Mouse (Mus musculus): ENCODE data around the gene Abhd14b. TPM values are rescaled to one million over a fixed set of nuclear protein-coding genes. Genes with fewer than 3 reads are reported as not detected.

The Abhd14b gene
- polyA plus RNA-seq, 1 experiment from 2014 or later: 3.0 TPM

- WGBS: 72% methylated on average over 3 of the region's 3 CpGs
- H3K9ac ChIP-seq: no peak overlapping the region
Measured at GRCm38 (mm10) chr9:106412210-106412609, 35.0 kb upstream of the Abhd14b start.

GRCm38 (mm10) chr9:106413606-106414005 lies 33.7 kb upstream of the Abhd14b start:
- no peaks in the 10 kb centered on the region for H3K9me3 ChIP-seq (replicated peaks)
- ATAC-seq: no peak
- no peak overlapping the region for H3K9ac ChIP-seq
- no peak overlapping the region for H3K4me3 ChIP-seq
- no peak overlapping the region for H3K4me2 ChIP-seq
- H3K27me3 ChIP-seq: no peaks in the 10 kb centered on the region
- no peak overlapping the region for H3K27ac ChIP-seq
- peaks cover 27% of the 10 kb centered on the region for H3K4me1 ChIP-seq
- H3K36me3 ChIP-seq (ENCODE audit: poor library complexity, severe bottlenecking): no peaks in the 10 kb centered on the region
- 85% methylated on average over 5 of the region's 5 CpGs for WGBS

More at GRCm38 (mm10) chr9:106412210-106412609, 35.0 kb upstream of the Abhd14b start:
- Histone ChIP-seq H3K27ac (no peak overlapping the region), H3K27me3 (no peaks in the 10 kb centered on the region), H3K4me3 (no peak overlapping the region), H3K9me3 (replicated peaks) (no peaks in the 10 kb centered on the region), H3K36me3 (ENCODE audit: poor library complexity, severe bottlenecking) (no peaks in the 10 kb centered on the region), H3K4me2 (no peak overlapping the region), H3K4me1 (peaks cover 13% of the 10 kb centered on the region)
- ATAC-seq: no peak

GRCm38 (mm10) chr9:106416826-106417225 lies 30.4 kb upstream of the Abhd14b start:
- Histone ChIP-seq H3K4me3 (no peak overlapping the region), H3K4me1 (peaks cover 36% of the 10 kb centered on the region), H3K27me3 (0 out of 2 replicates have a peak, but pooled peaks cover 4% of the 10 kb centered on the region), H3K27ac (no peak overlapping the region), H3K4me2 (no peak overlapping the region), H3K9me3 (replicated peaks) (no peaks in the 10 kb centered on the region), H3K36me3 (ENCODE audit: poor library complexity, severe bottlenecking) (no peaks in the 10 kb centered on the region), H3K9ac (no peak overlapping the region)
- 88% methylated on average over 6 of the region's 6 CpGs for WGBS
- ATAC-seq: no peak

GRCm38 (mm10) chr9:106417841-106418625 lies 29.2 kb upstream of the Abhd14b start:
- peaks cover 36% of the 10 kb centered on the region for H3K4me1 ChIP-seq
- peak overlapping the region; percentile 51 for H3K9ac ChIP-seq
- H3K27me3 ChIP-seq: 0 out of 2 replicates have a peak, but pooled peaks cover 4% of the 10 kb centered on the region
- no peaks in the 10 kb centered on the region for H3K36me3 ChIP-seq (ENCODE audit: poor library complexity, severe bottlenecking)
- H3K27ac ChIP-seq: peak overlapping the region; percentile 40
- no peaks in the 10 kb centered on the region for H3K9me3 ChIP-seq (replicated peaks)
- peak overlapping the region; percentile 21 for H3K4me3 ChIP-seq
- WGBS: 13% methylated on average over 29 of the region's 29 CpGs
- H3K4me2 ChIP-seq: peak overlapping the region; percentile 57
- peak; percentile 80 for ATAC-seq

GRCm38 (mm10) chr9:106420608-106421007 lies 26.7 kb upstream of the Abhd14b start:
- Histone ChIP-seq H3K27ac (no peak overlapping the region), H3K4me3 (no peak overlapping the region), H3K36me3 (ENCODE audit: poor library complexity, severe bottlenecking) (no peaks in the 10 kb centered on the region), H3K4me1 (peaks cover 36% of the 10 kb centered on the region), H3K4me2 (peak overlapping the region; percentile 39), H3K9ac (peak overlapping the region; percentile 54), H3K27me3 (0 out of 2 replicates have a peak, but pooled peaks cover 4% of the 10 kb centered on the region), H3K9me3 (replicated peaks) (no peaks in the 10 kb centered on the region)
- WGBS: 3% methylated on average over 2 of the region's 2 CpGs
- no peak for ATAC-seq

- 0 out of 2 replicates have a peak, but pooled peaks cover 4% of the 10 kb centered on the region for H3K27me3 ChIP-seq
- peak; percentile 1; the same call in 1 of the 2 replicates for ATAC-seq
- no peaks in the 10 kb centered on the region for H3K36me3 ChIP-seq (ENCODE audit: poor library complexity, severe bottlenecking)
- WGBS: 5% methylated on average over 18 of the region's 18 CpGs
- no peaks in the 10 kb centered on the region for H3K9me3 ChIP-seq (replicated peaks)
- peak overlapping the region; percentile 39 for H3K4me2 ChIP-seq
- H3K4me3 ChIP-seq: no peak overlapping the region
- H3K27ac ChIP-seq: peak overlapping the region; percentile 1
- H3K4me1 ChIP-seq: peaks cover 36% of the 10 kb centered on the region
- H3K9ac ChIP-seq: peak overlapping the region; percentile 54; the same call in 1 of the 2 replicates
Measured at GRCm38 (mm10) chr9:106421033-106421864, 26.0 kb upstream of the Abhd14b start.

GRCm38 (mm10) chr9:106421865-106422160 lies 25.4 kb upstream of the Abhd14b start:
- H3K36me3 ChIP-seq (ENCODE audit: poor library complexity, severe bottlenecking): no peaks in the 10 kb centered on the region
- H3K27ac ChIP-seq: peak overlapping the region; percentile 1; the same call in 1 of the 2 replicates
- 0% methylated on average over 3 of the region's 3 CpGs for WGBS
- 0 out of 2 replicates have a peak overlapping the region, but pooled peaks have one; percentile 48 for H3K9ac ChIP-seq
- H3K4me3 ChIP-seq: no peak overlapping the region
- 0 out of 2 replicates have a peak, but pooled peaks cover 4% of the 10 kb centered on the region for H3K27me3 ChIP-seq
- peaks cover 36% of the 10 kb centered on the region for H3K4me1 ChIP-seq
- peak; percentile 85 for ATAC-seq
- H3K4me2 ChIP-seq: peak overlapping the region; percentile 39
- H3K9me3 ChIP-seq (replicated peaks): no peaks in the 10 kb centered on the region

- ATAC-seq: peak; percentile 67
- Histone ChIP-seq H3K4me1 (peaks cover 15% of the 10 kb centered on the region), H3K9me3 (replicated peaks) (no peaks in the 10 kb centered on the region), H3K4me3 (peak overlapping the region; percentile 83), H3K4me2 (peak overlapping the region; percentile 92), H3K36me3 (ENCODE audit: poor library complexity, severe bottlenecking) (peaks cover 33% of the 10 kb centered on the region), H3K9ac (peak overlapping the region; percentile 75), H3K27me3 (no peaks in the 10 kb centered on the region), H3K27ac (peak overlapping the region; percentile 96)
- WGBS: 18% methylated on average over 11 of the region's 11 CpGs
Measured at GRCm38 (mm10) chr9:106428719-106429220, 18.5 kb upstream of the Abhd14b start.

- H3K4me2 ChIP-seq: peak within 1 kb of the TSS; percentile 92
- no peaks in the 10 kb centered on the region for H3K27me3 ChIP-seq
- H3K9me3 ChIP-seq (replicated peaks): no peaks in the 10 kb centered on the region
- ATAC-seq: peak; percentile 93
- peak within 1 kb of the TSS; percentile 96 for H3K27ac ChIP-seq
- under 1% methylated on average over 55 of the region's 55 CpGs for WGBS
- H3K9ac ChIP-seq: peak within 1 kb of the TSS; percentile 94
- H3K4me3 ChIP-seq: peak within 1 kb of the TSS; percentile 83
- peaks cover 40% of the 10 kb centered on the region for H3K36me3 ChIP-seq (ENCODE audit: poor library complexity, severe bottlenecking)
- peaks cover 15% of the 10 kb centered on the region for H3K4me1 ChIP-seq
Measured at GRCm38 (mm10) chr9:106429221-106430014, 17.8 kb upstream of the Abhd14b start, which contains the start of gene Rpl29. Gene Rpl29 (plus strand): TSS chr9:106429454.

- H3K4me1 ChIP-seq: peaks cover 15% of the 10 kb centered on the region
- peak overlapping the region; percentile 83 for H3K4me3 ChIP-seq
- no peaks in the 10 kb centered on the region for H3K27me3 ChIP-seq
- no peak for ATAC-seq
- H3K9me3 ChIP-seq (replicated peaks): no peaks in the 10 kb centered on the region
- peaks cover 45% of the 10 kb centered on the region for H3K36me3 ChIP-seq (ENCODE audit: poor library complexity, severe bottlenecking)
- WGBS: 2% methylated on average over 4 of the region's 4 CpGs
- H3K4me2 ChIP-seq: peak overlapping the region; percentile 92
- H3K27ac ChIP-seq: peak overlapping the region; percentile 96
- peak overlapping the region; percentile 94 for H3K9ac ChIP-seq
Measured at GRCm38 (mm10) chr9:106430015-106430264, 17.3 kb upstream of the Abhd14b start.

- Histone ChIP-seq H3K36me3 (ENCODE audit: poor library complexity, severe bottlenecking) (peaks cover 51% of the 10 kb centered on the region), H3K4me3 (no peak overlapping the region), H3K4me2 (no peak overlapping the region), H3K9me3 (replicated peaks) (no peaks in the 10 kb centered on the region), H3K27ac (no peak overlapping the region; the same call in 1 of the 2 replicates), H3K27me3 (no peaks in the 10 kb centered on the region), H3K4me1 (peaks cover 31% of the 10 kb centered on the region), H3K9ac (no peak overlapping the region; the same call in 1 of the 2 replicates)
- ATAC-seq: no peak
- 72% methylated on average over 7 of the region's 7 CpGs for WGBS
Measured at GRCm38 (mm10) chr9:106433389-106433788, 13.9 kb upstream of the Abhd14b start.

All from forebrain, embryonic 13.5 days (tissue).